Mouse (Mus musculus): ENCODE measurements around the gene Itgal.
"Not testable (repeated sequence)": the region's sequence is repeated elsewhere in the genome, so short reads cannot be mapped to it uniquely, and the experiment has no call there.

Gene Itgal

GRCm38 (mm10) chr7:127342332-127342731 is 46.3 kb downstream of the Itgal start:
- DNase-seq (ENCODE audit: low spot score in 2 of 2) = no peak

GRCm38 (mm10) chr7:127342888-127343287 is 46.8 kb downstream of the Itgal start:
- DNase-seq (ENCODE audit: low spot score in 2 of 2) = no peak

GRCm38 (mm10) chr7:127343351-127344019 is 47.4 kb downstream of the Itgal start:
- DNase-seq (ENCODE audit: low spot score in 2 of 2) = no peak

- no peak for DNase-seq (ENCODE audit: low spot score in 2 of 2)
These were observed 48.3 kb downstream of the Itgal start for GRCm38 (mm10) chr7:127344371-127344770.

- DNase-seq (ENCODE audit: low spot score in 2 of 2) = peak in 1 of 2 experiments; percentile 42
These were observed 49.0 kb downstream of the Itgal start for GRCm38 (mm10) chr7:127345092-127345491.

- peak; percentile 90 to 96 for DNase-seq (ENCODE audit: low spot score in 2 of 2)
These were observed 49.7 kb downstream of the Itgal start, which contains the start of gene Zfp768 for GRCm38 (mm10) chr7:127345512-127346325. Gene Zfp768 (minus strand): TSS chr7:127345589.

- peak; percentile 41 to 53 for DNase-seq (ENCODE audit: low spot score in 2 of 2)
These were observed 50.6 kb downstream of the Itgal start for GRCm38 (mm10) chr7:127346676-127347075.

- no peak for DNase-seq (ENCODE audit: low spot score in 2 of 2)
These were observed 55.4 kb downstream of the Itgal start for GRCm38 (mm10) chr7:127351230-127352004.

- DNase-seq (ENCODE audit: low spot score in 2 of 2) = no peak
These were observed 59.7 kb downstream of the Itgal start for GRCm38 (mm10) chr7:127355796-127356195.

GRCm38 (mm10) chr7:127357871-127358270 is 61.8 kb downstream of the Itgal start:
- DNase-seq (ENCODE audit: low spot score in 2 of 2) = no peak

- no peak for DNase-seq (ENCODE audit: low spot score in 2 of 2)
These were observed 62.4 kb downstream of the Itgal start for GRCm38 (mm10) chr7:127358472-127358871.

- DNase-seq (ENCODE audit: low spot score in 2 of 2) = no peak
These were observed 64.2 kb downstream of the Itgal start for GRCm38 (mm10) chr7:127360265-127360664.

GRCm38 (mm10) chr7:127361449-127361848 is 65.4 kb downstream of the Itgal start:
- DNase-seq (ENCODE audit: low spot score in 2 of 2) = no peak

- DNase-seq (ENCODE audit: low spot score in 2 of 2) = not testable (repeated sequence)
These were observed 66.4 kb downstream of the Itgal start for GRCm38 (mm10) chr7:127362418-127362817.

- DNase-seq (ENCODE audit: low spot score in 2 of 2) = no peak
These were observed 67.4 kb downstream of the Itgal start for GRCm38 (mm10) chr7:127363475-127363921.

GRCm38 (mm10) chr7:127364166-127364565 is 68.1 kb downstream of the Itgal start:
- no peak for DNase-seq (ENCODE audit: low spot score in 2 of 2)

GRCm38 (mm10) chr7:127366249-127366648 is 70.2 kb downstream of the Itgal start:
- no peak for DNase-seq (ENCODE audit: low spot score in 2 of 2)

GRCm38 (mm10) chr7:127371213-127371612 is 75.2 kb downstream of the Itgal start:
- DNase-seq (ENCODE audit: low spot score in 2 of 2) = no peak

- not testable (repeated sequence) for DNase-seq (ENCODE audit: low spot score in 2 of 2)
These were observed 75.8 kb downstream of the Itgal start for GRCm38 (mm10) chr7:127371870-127372269.

- DNase-seq (ENCODE audit: low spot score in 2 of 2) = peak; percentile 93
These were observed 79.5 kb downstream of the Itgal start, which contains the start of gene Zfp747 for GRCm38 (mm10) chr7:127375271-127376245. Gene Zfp747 (minus strand): TSS chr7:127376050.
